Mouse (Mus musculus): ENCODE results near the gene Dhx37.
"Not testable (repeated sequence)": the region's sequence is repeated elsewhere in the genome, so short reads cannot be mapped to it uniquely, and the experiment has no call there.

The Dhx37 gene

DNA sequence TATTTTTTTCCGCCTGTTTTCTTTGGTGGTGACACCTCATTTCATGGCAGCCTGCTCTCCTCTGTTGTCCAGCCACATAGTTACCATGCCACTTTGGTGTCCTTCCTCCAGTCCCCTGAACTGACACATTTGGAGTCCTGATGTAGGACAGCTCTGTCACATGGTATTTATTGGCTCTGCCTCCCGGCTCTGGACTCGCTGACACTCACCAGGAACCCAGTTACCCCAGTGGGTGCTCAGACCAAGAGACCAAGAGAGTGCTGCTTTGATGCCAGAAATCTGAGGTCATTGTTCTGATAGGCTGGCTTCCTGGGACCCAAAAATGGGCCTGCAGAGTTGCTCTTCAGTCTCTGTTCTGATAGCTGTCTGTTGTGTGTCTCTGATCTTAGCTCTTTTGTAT is 14.1 kb upstream of the Dhx37 start:
- DNase-seq (ENCODE audit: low spot score): no peak

DNA sequence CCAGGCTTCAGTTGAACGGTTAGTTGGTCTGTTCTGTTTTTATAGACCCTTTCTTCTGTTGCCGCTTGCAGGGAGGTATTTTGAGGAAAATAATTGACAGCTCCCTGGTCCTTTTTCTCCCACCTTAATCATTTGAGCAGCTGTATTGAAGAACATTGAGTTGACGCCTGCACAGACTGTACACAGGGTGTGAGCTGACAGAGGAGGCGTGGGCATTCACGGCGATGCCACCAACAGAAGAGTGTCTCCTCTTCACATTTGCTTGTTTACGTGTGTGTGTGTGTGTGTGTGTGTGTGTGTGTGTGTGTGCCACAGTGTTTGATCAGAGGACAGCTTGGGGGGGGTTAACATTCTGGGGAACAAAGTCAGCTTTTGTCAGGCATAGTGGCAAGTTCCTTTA is 12.4 kb upstream of the Dhx37 start:
- DNase-seq (ENCODE audit: low spot score): no peak

DNA sequence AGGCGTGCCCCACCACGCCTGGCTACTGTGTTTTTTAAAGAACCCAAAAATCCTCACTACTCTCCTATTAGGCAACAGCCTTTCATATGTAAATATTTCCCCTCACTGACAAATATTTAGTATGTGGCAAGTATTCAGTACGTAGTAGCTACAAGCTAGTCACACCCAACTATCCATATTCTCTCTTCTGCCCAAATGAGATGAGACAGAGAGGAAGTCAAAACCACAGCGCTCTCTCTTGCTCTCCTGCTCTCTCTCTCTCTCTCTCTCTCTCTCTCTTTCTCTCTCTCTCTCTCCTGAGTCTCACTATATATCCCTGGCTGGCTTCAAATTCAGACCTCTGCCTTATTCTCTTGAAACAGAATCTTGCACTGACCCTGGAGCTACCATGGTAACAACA is 10.6 kb upstream of the Dhx37 start:
- DNase-seq (ENCODE audit: low spot score): no peak

DNA sequence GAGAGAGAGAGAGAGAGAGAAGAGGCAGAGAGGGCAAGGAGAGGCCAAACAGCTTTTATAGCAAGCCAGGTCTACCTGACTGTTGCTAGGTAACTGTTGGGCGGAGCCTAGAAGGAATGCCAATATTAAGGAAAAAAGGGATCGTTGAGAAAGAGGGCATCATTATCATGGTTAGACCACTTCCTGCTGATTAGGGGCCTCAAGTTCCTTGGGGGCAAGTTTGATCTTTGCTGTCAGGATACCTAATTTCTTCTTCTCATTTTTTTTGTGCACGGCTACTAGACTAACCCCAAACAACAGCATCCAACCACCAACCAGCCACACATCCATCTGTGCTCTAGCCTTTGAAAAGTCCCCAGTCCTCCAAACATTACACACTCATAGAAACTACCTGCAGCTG is 10.0 kb upstream of the Dhx37 start:
- no peak for DNase-seq (ENCODE audit: low spot score)

DNA sequence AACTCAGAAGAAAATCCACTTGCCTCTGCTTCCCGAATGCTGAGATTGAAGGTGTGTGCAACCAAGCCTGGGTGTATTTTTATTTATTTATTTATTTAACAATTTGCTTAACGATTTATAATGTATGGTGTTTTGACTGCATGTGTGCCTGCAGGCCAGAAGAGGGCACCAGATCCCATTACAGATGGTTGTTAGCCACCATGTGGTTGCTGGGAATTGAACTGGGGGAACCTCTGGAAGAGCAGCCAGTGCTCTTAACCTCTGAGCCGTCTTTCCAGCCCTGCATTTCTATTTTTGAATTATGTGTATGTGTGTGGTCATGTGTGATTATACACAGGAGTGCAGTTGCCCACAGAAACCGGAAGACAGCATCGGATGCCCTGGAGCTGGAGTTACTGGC is 9.4 kb upstream of the Dhx37 start:
- DNase-seq (ENCODE audit: low spot score): no peak

DNA sequence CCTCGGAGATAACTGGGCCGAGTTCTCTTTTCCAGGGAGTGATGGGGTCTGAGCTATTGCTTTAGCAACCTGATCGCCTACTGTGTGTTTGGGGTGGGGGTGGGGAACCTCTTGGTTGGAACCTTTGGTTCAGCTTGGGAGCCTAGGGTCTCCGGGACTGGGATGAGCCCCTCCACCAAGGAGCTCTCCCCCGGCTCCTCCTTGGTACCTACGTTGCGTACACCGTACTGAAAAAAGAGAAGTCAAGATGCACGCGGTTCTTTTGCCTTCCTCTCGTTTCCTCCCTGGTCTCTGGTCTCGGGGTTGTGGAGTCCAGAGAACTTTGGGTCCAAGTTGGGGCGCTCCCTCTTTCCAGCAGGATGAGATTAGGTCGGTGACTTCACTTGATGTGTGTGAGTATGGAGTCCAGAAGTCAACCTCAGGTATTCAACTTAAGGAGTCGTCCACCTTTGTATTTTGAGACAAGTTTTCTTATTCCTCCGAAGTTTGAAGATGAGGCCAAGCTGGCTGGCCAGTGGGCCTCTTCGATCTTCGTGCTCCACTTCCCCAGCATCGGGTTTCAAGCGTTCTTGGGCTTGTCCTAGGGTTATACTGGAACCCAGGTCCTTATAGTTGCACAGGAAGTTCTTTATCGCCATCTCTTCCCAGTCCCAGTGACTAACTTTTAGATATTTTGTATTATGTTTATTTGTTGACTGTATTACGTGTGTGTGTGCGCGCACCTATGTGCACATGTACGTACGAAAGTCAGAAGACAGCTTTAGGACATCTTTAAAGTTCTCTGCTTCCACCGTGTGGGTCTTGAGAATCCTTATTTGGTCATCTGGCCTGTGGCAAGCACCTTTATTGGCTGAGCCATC is 8.4 kb upstream of the Dhx37 start:
- DNase-seq (ENCODE audit: low spot score): no peak

DNA sequence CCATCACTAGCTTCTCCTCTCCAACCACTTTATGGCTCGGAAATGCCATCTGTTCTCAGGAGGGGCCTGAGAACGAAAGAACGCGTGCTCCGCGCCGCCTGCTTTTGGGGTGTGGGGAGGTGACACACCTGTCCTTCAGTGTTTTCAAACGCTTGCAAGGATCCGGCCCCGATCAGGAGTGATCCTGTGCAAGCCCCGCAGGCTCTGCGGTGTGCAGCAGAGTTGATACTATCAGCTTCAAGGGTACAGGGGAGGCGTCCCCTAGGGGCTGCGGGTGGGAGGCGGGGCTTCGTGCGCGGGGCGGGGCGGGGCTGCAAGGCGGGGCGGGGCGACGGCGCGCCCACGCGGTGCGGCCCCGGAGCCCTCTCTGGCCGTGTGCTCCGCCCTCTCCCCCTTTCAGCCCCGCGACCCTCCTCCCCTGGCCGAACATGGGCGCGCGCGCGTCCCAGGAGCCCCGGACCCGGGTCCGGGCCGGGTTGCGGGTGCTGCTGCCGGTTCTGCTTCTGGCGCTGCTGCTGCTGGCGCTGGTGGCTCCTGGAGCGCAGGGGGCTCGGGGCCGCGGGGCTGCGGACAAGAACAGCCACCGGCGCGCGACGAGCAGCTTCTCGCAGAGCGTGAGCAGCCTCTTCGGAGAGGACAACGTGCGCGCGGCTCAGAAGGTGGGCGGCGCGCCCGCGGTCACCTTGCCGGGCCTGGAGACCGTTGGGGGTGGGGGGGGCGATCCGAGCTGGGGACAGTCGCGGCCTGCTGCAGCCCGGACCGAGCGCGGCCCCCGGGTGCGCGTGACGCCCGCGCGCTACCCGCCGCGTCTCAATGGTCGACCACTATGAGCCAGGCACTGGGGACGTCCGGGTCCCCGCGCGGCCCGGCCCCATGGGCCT is 7.6 kb upstream of the Dhx37 start, which contains the start of gene Bri3bp:
Gene Bri3bp (plus strand): TSS at position 335 of the 881 bp plus-strand sequence.
- DNase-seq (ENCODE audit: low spot score): no peak

DNA sequence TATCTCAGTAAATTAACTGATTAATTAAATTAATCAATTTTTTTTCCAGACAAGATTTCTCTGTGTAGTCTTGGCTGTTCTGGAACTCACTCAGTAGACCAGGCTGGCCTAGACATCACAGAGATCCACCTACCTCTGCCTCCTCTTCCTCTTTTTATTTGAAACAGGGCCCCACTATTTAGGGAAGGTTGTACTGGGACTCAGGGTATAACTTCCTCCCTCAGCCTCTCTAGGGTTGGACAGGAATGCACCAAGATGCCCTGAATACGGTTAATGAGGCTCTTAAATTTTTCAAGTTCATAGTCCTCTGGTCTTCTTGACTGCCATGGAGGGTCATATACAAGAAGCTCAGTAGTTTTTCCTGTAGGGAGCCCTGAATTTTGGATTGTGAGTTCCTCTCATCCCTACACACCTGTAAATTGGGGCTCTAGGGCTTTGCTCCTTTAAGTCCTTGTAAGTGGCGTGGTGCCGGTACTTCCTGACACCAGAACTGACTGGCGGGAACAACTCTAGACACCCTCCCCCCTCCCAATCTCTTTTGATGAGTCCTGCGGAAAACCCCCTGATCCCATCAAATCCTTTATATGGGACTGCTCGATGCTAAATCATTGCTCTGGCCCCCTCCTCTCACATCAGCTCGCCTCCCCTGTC is 6.8 kb upstream of the Dhx37 start:
- no peak for DNase-seq (ENCODE audit: low spot score)

DNA sequence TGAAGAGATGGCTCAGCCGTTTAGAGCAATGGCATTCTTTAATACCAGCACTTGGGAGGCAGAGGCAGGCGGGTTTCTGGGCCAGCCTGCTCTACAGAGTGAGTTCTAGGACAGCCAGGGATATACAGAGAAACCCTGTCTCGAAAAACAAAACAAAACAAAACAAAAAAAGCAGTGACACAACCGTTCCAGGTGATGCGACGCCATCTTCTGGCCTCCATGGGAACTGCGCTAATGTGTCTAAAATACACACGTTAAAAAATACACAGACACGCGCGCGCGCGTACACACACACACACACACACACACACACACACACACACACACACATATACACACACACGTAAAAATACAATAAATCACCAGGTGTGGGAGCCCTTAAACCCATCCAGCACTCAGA is 426 bp upstream of the Dhx37 start:
- DNase-seq (ENCODE audit: low spot score): not testable (repeated sequence)

DNA sequence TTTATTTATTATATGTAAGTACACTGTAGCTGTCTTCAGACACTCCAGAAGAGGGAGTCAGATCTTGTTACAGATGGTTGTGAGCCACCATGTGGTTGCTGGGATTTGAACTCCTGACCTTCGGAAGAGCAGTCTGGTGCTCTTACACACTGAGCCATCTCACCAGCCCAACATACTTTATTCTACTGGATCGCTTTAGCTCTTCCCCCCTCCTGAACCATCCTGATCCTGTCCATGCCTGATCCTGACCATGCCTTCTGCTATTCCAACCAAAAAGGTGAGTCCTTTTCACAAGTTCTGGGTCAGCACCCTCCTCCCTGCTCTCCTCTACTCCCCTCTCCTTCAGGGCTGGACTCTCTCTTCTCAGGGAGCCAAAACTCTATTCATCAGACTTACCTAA is 1.6 kb downstream of the Dhx37 start:
- not testable (repeated sequence) for DNase-seq (ENCODE audit: low spot score)

DNA sequence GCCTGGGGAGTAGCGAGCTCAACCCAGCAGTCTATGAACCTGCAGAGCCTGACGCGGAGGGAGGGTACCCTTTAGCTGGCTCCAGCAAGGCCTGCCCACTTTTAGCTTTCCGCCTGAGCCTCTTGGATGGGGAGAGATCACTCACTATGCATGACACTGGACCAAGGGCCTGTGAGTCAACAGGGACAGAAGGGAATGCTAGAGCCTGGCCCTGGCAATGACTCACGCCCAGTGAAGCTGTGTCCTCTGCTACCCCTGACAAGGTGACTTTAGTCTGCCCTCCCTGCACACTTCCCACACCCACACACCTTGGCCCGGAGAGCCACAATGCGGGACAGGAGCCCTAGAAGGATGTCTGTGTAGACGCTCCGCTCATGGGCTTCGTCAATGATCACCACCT is 7.6 kb downstream of the Dhx37 start:
- no peak for DNase-seq (ENCODE audit: low spot score)

DNA sequence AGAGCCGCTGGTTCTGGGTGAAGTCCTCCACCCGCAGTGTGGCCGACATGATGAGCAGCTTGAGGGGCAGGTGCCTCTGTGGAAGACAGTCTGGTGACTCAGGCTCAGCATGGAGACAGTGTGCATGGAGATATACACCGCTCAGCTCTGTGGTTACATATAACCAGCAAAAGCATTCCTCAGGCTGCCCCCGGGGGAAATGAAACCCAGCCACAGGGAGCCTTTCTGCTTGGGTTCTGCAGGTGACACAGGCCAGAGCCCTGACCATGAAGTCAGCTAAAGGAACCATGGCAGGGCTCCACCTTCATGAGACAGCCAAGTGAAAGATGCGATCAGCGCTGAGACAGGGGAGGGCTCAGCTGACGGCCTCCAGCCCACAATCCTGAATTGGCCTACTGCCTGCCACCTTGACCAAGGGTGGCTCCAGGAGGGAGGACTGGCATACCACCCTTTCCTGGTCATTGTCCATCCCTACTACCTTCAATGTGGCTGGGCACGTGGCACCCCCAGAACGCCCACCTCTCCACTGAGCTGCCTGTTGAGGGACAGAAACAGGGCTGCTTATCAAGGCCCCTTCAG is 8.1 kb downstream of the Dhx37 start:
- DNase-seq (ENCODE audit: low spot score): no peak

DNA sequence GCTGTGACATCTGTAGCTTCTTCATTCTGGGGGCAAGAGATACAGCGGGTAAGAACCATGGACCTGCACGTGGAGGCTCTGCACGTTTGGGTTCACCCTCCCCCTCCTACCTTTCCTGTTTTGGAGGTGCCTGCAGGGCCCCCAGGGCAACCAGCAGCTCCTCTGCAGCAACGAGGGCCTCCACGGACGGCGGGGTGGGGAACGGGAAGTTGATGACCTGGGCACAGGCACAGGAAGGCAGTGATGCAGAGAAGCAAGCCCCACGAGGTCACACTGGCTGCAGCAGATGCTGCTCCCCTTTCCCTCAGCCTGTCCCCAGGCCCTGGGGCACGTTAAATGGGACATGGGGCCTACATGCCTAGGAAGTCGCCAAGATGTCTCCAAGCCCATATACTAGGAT is 14.8 kb downstream of the Dhx37 start:
- DNase-seq (ENCODE audit: low spot score): no peak

DNA sequence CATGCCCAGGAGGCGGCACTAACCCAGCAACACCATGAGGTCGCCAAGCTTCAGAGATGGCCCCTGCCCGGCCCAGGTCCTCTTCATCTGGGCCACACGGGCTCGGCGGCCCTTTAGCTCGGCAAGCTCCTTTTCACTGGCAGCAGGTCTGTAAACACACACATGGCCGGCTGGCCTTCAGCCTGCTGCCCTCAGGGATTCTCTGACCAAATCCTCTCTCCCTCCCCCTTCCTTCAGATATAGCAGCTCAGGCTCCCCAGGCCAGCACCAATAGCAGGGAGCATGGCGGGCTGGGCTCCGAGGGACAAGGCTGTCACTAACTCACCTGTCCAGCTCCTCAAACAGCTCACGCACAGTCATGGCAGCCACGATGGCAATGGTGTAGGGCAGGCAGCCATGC is 15.3 kb downstream of the Dhx37 start:
- no peak for DNase-seq (ENCODE audit: low spot score)

DNA sequence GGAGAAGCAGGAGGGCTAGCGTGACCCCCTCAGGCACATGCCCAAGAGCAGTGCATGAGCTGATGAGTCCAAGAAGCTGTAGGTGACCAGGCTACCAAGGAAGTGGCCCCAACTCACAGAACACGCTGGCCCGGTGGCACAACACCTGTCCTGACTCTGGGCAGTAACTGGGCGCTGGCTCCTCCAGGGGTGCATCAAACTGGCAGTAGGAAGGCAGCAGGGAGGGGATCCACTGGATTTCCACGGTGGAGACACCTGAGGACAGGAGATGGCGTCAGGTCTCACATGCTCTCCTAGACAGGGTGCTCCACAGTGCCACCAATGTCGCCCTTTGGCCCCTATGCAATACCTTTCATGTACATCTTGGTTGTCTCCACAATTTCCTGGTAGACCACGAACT is 17.7 kb downstream of the Dhx37 start:
- DNase-seq (ENCODE audit: low spot score): no peak

DNA sequence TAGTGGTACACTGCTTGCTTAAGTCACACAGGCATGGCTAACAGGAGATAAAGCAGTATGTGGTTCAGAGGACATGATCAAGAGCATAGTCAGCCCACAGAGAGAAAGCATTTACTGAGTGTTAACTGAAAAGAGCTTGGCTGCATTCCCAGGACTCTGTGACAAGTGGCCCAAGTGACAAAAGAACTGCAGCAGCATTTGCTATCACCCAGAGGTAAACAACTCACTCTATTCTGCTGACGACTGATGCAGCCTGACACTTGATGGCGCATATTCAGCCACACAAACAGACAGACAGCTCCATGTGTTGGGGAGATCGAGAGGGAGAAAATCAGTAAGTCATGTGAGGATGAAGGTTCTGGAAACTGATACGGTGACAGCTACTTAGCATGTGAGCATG is 20.2 kb downstream of the Dhx37 start:
- no peak for DNase-seq (ENCODE audit: low spot score)

DNA sequence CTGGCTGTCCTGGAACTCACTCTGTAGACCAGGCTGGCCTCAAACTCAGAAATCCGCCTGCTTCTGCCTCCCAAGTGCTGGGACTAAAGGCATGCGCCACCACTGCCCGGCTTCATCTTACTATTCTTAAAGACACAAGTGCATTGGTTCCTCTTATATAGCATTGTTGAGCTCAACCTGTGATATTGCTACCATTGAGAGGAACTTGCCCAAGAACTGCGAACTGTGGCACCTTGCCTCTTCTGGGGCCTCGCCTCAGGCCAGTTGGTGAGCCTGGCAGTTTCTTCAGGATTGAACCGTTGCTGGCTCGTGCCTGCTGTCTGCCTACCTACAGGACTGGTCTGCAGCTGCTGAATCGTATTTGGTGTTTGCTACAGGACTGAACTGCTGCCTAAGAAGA is 21.4 kb downstream of the Dhx37 start:
- DNase-seq (ENCODE audit: low spot score): not testable (repeated sequence)

DNA sequence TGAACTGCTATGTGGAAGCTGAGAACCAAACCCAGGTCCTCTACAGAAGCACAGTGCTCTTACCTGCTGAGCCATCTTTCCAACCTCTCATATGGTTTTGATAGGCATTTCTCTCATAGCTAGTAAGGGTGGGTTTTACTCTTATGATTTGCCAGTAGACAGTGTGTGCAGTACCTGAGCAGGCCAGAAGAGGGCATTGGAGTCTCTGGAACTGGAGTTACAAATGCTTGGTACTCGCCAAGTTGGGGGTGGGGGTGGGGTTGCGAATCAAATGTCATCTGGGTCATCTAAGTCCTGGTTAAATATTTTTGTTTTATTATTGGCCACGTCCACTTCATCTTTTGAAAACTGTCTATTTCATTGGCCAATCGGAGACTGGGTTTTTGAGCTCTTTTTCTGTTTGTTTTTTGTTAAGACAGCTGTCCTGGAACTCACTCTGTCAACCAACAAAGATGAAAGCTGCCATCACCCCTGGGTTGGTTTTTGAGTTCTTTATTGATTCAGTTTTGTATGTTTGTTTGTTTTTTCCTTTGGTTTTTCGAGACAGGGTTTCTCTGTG is 21.9 kb downstream of the Dhx37 start:
- DNase-seq (ENCODE audit: low spot score): peak; percentile 73

DNA sequence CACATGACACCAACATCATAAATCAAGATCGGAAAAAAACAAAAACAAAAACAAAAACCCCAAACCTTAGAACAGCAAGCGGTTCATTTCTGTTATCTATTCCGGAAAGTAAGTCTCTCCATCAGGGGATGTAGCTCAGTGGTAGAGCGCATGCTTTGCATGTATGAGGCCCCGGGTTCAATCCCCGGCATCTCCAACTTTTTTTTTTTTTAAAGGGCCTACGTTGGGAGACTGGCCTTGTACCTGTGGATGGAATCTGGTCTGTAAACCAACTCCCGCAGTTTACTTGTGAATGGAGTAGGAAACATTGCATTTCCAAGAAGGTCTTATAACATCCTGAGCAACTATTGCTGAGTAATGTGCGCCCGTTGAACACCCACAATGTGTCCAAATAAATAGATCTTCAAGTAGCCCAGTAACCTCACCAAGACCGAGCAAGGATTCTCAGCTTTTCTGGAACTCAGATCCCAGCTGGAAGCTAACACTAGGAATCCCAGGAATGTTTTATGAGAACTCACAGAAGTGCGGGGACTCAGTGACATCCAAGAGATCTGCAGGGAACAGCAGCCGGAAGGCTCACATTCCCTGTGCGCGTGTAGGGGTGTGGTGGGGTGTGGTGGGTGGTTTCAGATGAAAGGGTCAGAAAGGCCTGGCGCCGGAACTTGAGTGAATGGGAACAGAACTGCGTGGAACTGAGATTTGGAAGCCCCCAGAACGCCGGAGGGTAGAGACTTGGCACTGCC is 24.4 kb downstream of the Dhx37 start:
- DNase-seq (ENCODE audit: low spot score): peak; percentile 75

DNA sequence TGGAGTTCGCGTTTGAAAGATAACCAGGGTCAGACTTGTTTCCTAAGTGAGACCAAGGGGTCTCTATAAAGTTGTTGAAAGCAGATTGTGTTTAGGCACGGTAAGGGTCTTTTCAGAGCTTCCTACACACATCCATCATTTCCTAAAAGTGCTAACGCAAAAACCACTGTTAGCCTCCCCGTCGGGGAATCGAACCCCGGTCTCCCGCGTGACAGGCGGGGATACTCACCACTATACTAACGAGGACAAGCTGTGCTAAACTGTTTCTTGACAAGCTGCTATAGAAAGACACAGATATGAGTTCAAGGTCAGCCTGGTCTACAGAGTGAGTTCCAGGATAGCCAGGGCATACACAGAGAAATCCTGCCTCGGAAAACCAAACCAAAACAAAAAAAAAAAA is 25.1 kb downstream of the Dhx37 start:
- DNase-seq (ENCODE audit: low spot score): peak; percentile 86

DNA sequence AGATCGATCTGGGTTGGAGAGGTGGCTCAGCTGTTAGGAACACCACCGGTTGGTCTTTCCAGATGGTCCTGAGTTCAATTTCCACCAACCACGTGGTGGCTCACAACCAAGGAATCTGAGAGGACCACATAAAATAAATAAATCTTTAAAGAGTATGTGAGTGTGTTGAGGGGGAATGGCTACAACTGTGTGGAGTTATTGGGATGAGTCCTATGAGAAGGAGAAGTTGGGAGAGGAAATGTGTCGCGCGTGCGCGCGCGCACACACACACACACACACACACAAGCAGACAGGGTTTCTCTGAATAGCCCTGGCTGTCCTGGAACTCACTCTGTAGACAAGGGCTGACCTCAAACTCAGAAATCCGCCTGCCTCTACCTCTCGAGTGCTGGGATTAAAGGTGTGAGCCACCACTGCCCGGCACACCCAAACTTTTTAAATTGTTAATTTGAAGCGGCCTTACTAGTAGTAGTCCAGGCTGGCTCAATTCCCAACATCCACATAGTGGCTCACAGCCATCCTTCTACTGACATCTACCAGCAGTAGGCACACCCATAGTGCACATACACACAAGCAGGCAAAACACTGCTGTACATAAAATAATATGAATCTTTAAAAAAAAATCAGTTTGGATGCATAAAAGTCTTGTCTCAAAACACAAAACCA is 25.9 kb downstream of the Dhx37 start:
- no peak for DNase-seq (ENCODE audit: low spot score)

All from c-Kit-positive CD71-positive TER-119-positive erythroid progenitor cells, embryonic 14.5 days (primary cell).